Mouse (Mus musculus) kidney, postnatal 0 days (tissue): Measurements from ENCODE around the gene Arhgap9. TPM values are rescaled to one million over a fixed set of nuclear protein-coding genes. Genes with fewer than 3 reads are reported as not detected.

Source experiments
- ATAC-seq: fragments of 200-750 bp; cut with Nextera tagmentation; replicated peaks from 2 replicates; pipeline ENCODE4 v1.8.0; 2017; ENCODE audit warnings: low read depth, moderate number of reproducible peaks, moderate TSS enrichment, moderate library complexity; ENCODE audit not compliant: low FRiP score
- DNase-seq: peaks from one replicate; pipeline ENCODE4 v3.0.0-alpha.2; 2016; ENCODE audit warnings: low spot score
- H3K27ac ChIP-seq: fragments of 300-500 bp; sonication (generic); 2 replicates; pipeline ENCODE4 v1.5.1; 2014; ENCODE audit warnings: mild to moderate bottlenecking
- H3K27me3 ChIP-seq: fragments of 300-500 bp; sonication (generic); 2 replicates; pipeline ENCODE4 v1.6.1; 2014; ENCODE audit warnings: low read length, mixed read lengths; ENCODE audit not compliant: insufficient read depth
- H3K36me3 ChIP-seq: fragments of 300-500 bp; sonication (generic); 2 replicates; pipeline ENCODE4 v1.6.1; 2014; ENCODE audit warnings: low read length, mixed read lengths; ENCODE audit not compliant: insufficient read depth
- H3K4me1 ChIP-seq: fragments of 300-500 bp; sonication (generic); replicated peaks from 2 replicates; pipeline ENCODE4 v1.6.1; 2014; ENCODE audit warnings: antibody characterized with exemption, low read length, mixed read lengths; ENCODE audit not compliant: insufficient read depth
- H3K4me2 ChIP-seq: fragments of 300-500 bp; sonication (generic); 2 replicates; pipeline ENCODE4 v1.6.1; 2014; ENCODE audit warnings: mild to moderate bottlenecking, low read length, moderate library complexity, mixed read lengths
- H3K4me3 ChIP-seq: fragments of 300-500 bp; sonication (generic); replicated peaks from 2 replicates; pipeline ENCODE4 v1.5.1; 2014; ENCODE audit warnings: low read depth, low read length
- H3K9ac ChIP-seq: fragments of 300-500 bp; sonication (generic); 2 replicates; pipeline ENCODE4 v1.6.1; 2014; ENCODE audit warnings: low read depth, low read length
- H3K9me3 ChIP-seq: fragments of 300-500 bp; sonication (generic); replicated peaks from 2 replicates; pipeline ENCODE4 v1.6.1; 2016; ENCODE audit warnings: low read length, inconsistent platforms, mixed read lengths
- CTCF ChIP-seq: IDR thresholded peaks from 2 replicates; pipeline ENCODE4 v1.5.1; 2016; ENCODE audit warnings: antibody characterized with exemption, low read depth, mild to moderate bottlenecking, moderate library complexity
- WGBS: fragments of 180-500 bp; shearing (Covaris S2); extraction: QIAGEN DNeasy Blood & Tissue Kit; methylation state at CpG from one replicate; pipeline ENCODE4 v1.1.7; 2014; 5-methylcytosine and 5-hydroxymethylcytosine counted together
- polyA plus RNA-seq: library from polyadenylated mRNA; unstranded; fragments of >200 nt; fragmentation: Nextera tagmentation; extraction: Ambion mirVana; gene quantifications from 2 replicates; pipeline ENCODE4 v1.2.1, GENCODE M21; 2015

Arhgap9 gene
- polyA plus RNA-seq, 1 experiment from 2014 or later = 3.8 TPM

DNA sequence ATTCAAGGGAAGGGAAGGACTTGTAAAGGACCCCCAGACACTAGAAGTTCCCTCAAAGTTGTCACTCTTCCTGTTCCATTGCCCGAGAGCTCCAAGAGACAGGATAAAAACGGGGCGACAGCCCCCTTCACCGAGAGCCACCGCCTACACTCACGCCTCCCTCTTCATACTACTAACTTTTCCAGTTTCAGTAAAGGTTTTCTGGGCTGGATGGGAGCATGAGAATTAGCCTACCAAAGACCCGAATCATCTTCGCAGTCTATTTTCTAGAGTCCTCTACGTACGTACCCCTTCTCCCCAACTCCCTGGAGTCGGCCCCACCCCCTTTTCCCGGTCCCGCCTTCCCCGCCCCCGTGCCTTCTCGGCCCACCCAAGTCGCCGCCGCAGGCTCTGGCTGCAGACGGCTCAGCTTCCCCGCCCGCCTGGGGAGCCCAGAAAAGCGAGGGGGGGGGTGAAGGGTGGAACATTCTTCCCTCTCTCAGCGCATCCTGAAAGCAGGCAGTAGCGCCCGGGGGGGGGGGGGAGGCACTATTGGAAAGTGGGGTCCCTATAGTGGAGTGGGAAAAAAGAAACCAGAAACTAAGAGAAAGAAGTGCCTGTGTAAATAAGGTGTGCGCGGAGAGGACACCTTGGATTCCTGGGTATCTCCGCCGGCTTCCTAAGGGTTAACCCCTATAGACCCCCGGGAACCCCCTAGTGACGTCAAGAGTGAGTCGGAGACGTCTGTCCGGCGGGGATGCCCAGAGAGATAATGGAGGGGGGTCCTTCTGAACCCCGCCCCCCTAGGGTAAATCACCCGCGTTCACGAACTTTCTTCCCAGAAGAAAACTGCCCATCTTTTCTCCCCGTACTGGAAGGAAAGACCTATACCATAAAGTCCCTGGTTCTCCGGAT is 18.2 kb downstream of the Arhgap9 start:
- 0 out of 2 replicates have a peak, but pooled peaks cover 7% of the 10 kb centered on the region for H3K27me3 ChIP-seq
- peak overlapping the region; percentile 50 for H3K9ac ChIP-seq
- H3K27ac ChIP-seq = peak overlapping the region; percentile 89
- H3K4me3 ChIP-seq = peak overlapping the region; percentile 47
- H3K4me2 ChIP-seq = peak overlapping the region; percentile 86
- peak; percentile 57 for ATAC-seq
- WGBS = under 1% methylated on average over 42 of the region's 42 CpGs
- H3K4me1 ChIP-seq = peaks cover 7% of the 10 kb centered on the region; the same call in 1 of the 2 replicates
- H3K36me3 ChIP-seq = no peaks in the 10 kb centered on the region
- TF ChIP-seq CTCF = no peak
- peak; percentile 90 for DNase-seq
- no peaks in the 10 kb centered on the region for H3K9me3 ChIP-seq

DNA sequence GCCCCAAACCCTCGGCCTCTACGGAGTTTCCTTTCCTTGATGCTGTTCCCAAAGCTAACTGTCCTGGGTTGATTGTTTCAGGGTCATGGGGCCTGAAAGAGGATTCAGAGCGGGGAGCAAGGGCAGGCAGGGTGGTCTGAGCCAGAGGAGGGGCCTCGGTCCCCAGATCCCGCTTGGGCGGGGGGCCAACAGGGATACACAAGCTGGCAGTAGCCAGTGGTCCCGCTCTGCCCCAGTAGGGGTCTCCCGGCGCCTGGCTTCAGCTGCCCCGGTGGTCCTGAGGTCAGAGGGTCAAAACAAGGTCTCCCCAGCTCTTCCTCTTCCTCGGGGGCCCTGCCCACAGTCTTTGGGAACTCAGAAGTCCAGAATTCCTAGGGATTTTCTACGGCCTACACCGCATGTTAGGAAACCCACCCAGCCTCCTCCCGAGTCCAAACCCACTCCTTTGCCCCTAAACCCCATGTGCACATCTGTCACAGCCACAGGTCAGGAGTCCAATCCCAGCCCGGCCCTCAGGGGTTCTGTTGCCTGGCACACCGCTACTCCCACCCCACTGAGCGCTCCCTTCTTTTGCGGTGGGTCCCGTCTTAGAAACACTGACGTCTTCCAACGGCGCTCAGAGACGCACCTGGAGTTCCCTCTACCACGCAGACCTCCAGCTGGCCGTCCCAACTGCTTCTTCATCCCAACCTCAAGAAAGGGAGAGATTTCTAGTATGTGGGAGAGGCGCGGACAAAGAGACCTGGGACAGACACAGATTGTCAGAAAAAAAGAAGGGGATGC is 19.0 kb downstream of the Arhgap9 start:
- Histone ChIP-seq H3K9me3 (no peaks in the 10 kb centered on the region), H3K9ac (peak overlapping the region; percentile 50), H3K4me1 (peaks cover 7% of the 10 kb centered on the region; the same call in 1 of the 2 replicates), H3K4me2 (peak overlapping the region; percentile 86), H3K27me3 (0 out of 2 replicates have a peak, but pooled peaks cover 7% of the 10 kb centered on the region), H3K36me3 (no peaks in the 10 kb centered on the region), H3K4me3 (peak overlapping the region; percentile 47), H3K27ac (peak overlapping the region; percentile 89)
- WGBS = 1% methylated on average over 27 of the region's 27 CpGs
- peak; percentile 63 for DNase-seq
- TF ChIP-seq CTCF = no peak
- no peak for ATAC-seq

DNA sequence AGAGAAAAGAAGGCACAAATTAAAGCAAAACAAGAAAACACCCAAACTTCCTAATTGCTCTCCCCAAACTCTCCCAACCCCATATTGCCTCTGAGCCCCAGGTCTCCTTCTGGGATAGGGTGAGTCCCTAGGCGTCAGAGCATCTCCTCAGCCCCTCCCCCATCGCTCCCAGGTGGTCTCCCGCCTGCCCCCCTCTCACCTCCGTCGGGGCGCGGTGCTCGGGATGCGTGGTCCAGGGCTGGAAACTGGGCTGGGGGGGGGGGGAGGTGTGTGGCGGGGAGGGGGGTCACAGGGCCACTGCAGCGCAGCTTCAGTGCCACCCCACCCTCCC is 19.6 kb downstream of the Arhgap9 start:
- ATAC-seq (no peak), DNase-seq (no peak)
- Histone ChIP-seq H3K4me1 (peaks cover 7% of the 10 kb centered on the region; the same call in 1 of the 2 replicates), H3K9ac (peak overlapping the region; percentile 47; the same call in 1 of the 2 replicates), H3K9me3 (no peaks in the 10 kb centered on the region), H3K27me3 (0 out of 2 replicates have a peak, but pooled peaks cover 7% of the 10 kb centered on the region), H3K27ac (peak overlapping the region; percentile 89), H3K4me2 (peak overlapping the region; percentile 86), H3K4me3 (peak overlapping the region; percentile 47), H3K36me3 (no peaks in the 10 kb centered on the region)
- under 1% methylated on average over 10 of the region's 11 CpGs for WGBS
- TF ChIP-seq CTCF = no peak

DNA sequence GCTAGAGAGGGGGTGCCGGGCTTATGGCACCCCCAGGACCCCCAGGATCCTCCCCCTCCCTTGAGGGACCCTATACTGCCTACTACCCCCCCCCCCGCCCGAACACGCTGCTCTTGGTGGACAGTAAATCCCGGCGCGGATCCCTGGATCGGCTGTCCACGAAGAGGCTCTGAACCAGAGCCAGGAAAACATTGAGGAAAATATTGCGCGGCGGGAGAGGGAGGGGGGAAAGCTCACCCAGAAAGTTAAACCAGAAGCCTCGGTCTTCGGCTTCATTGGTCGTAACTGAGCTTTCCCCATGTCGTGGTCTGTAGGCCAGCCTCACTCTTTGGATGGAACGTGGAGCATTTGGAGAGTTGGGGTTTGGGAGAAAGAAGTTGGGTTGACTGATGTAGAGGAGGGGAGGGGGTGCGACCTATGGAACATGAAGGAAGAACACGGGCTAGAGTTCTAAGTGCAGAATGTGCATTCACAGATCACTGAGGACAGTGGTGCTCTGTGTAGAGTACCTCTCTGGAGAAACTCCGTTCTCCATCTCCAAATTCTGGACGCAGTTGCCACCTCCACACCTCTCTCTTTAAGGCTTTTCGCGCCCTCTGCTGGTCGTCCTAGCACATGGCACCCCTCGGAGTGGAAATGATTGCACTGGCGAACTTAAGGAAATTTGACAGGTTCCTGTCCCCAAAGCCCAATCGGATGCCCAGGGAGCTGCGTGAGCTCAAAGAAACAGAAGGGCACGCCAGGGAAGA is 20.3 kb downstream of the Arhgap9 start, which contains the start of gene Gli1:
Gene Gli1, minus strand, starts transcription at position 84 of the 749 bp plus-strand sequence.
- Histone ChIP-seq H3K9ac (peak within 1 kb of the TSS; percentile 50), H3K27me3 (0 out of 2 replicates have a peak, but pooled peaks cover 7% of the 10 kb centered on the region), H3K4me1 (peaks cover 7% of the 10 kb centered on the region; the same call in 1 of the 2 replicates), H3K9me3 (no peaks in the 10 kb centered on the region), H3K27ac (peak within 1 kb of the TSS; percentile 89), H3K36me3 (no peaks in the 10 kb centered on the region), H3K4me2 (peak within 1 kb of the TSS; percentile 86), H3K4me3 (peak within 1 kb of the TSS; percentile 47)
- WGBS = under 1% methylated on average over 29 of the region's 29 CpGs
- DNase-seq = peak; percentile 91
- peak; percentile 94 for TF ChIP-seq CTCF
- 0 out of 2 replicates have a peak, but pooled peaks have one; percentile 17 for ATAC-seq

DNA sequence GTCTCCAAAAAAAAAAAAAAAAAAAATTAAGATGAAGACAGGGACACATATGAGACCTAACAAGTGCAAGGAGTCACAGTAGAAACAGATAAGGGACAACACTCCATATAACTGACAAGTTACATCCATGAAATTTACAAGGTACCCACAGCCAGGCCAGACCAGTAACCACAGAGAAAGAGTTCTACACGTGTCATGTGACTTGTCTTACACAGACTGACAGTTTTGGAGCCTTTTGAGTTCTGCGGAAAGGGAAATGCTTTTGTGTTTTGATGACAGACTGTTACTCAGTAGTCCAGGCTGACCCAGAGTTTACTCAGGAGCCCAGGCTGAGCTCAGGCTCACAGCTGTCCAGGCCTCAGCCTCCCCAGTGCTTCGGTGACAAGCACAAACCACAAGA is 21.3 kb downstream of the Arhgap9 start:
- WGBS = 55% methylated on average over 3 of the region's 3 CpGs
- ATAC-seq = no peak
- Histone ChIP-seq H3K27ac (no peak overlapping the region), H3K9me3 (no peaks in the 10 kb centered on the region), H3K4me1 (peaks cover 7% of the 10 kb centered on the region; the same call in 1 of the 2 replicates), H3K36me3 (no peaks in the 10 kb centered on the region), H3K4me3 (no peak overlapping the region), H3K27me3 (0 out of 2 replicates have a peak, but pooled peaks cover 7% of the 10 kb centered on the region), H3K9ac (no peak overlapping the region), H3K4me2 (no peak overlapping the region)
- no peak for TF ChIP-seq CTCF
- no peak for DNase-seq
